Mouse (Mus musculus) embryo, embryonic 10.5 days (tissue): ENCODE data around the gene Zfp213.
A peak's percentile ranks its signal among the peaks of the same experiment; 100 is the strongest.

ENCODE experiments used
- DNase-seq: peaks from one replicate; pipeline ENCODE4 v3.0.0-alpha.2; 2015; ENCODE audit warnings: low spot score

Zfp213 gene

GRCm38 (mm10) chr17:23572059-23572458 is 8.0 kb upstream of the Zfp213 start:
- DNase-seq, result no peak

- no peak for DNase-seq
Observed at GRCm38 (mm10) chr17:23571084-23571483, 7.0 kb upstream of the Zfp213 start.

- peak; percentile 44 for DNase-seq
Observed at GRCm38 (mm10) chr17:23570017-23570416, 6.0 kb upstream of the Zfp213 start.

GRCm38 (mm10) chr17:23568370-23568769 is 4.3 kb upstream of the Zfp213 start:
- no peak for DNase-seq

GRCm38 (mm10) chr17:23566787-23567186 is 2.7 kb upstream of the Zfp213 start:
- no peak for DNase-seq

- no peak for DNase-seq
Observed at GRCm38 (mm10) chr17:23564368-23564715, 304 bp upstream of the Zfp213 start.

- DNase-seq, result peak; percentile 58
Observed at GRCm38 (mm10) chr17:23559767-23560166, 4.3 kb downstream of the Zfp213 start.

GRCm38 (mm10) chr17:23555243-23555916 is 8.7 kb downstream of the Zfp213 start:
- DNase-seq, result no peak

GRCm38 (mm10) chr17:23554321-23554720 is 9.7 kb downstream of the Zfp213 start:
- DNase-seq, result no peak

- DNase-seq, result no peak
Observed at GRCm38 (mm10) chr17:23553634-23554120, 10.4 kb downstream of the Zfp213 start.

- DNase-seq, result no peak
Observed at GRCm38 (mm10) chr17:23552896-23553633, 11.0 kb downstream of the Zfp213 start.

- DNase-seq, result no peak
Observed at GRCm38 (mm10) chr17:23551963-23552362, 12.1 kb downstream of the Zfp213 start.

- DNase-seq, result no peak
Observed at GRCm38 (mm10) chr17:23551416-23551815, 12.6 kb downstream of the Zfp213 start.

- peak; percentile 62 for DNase-seq
Observed at GRCm38 (mm10) chr17:23550856-23551255, 13.2 kb downstream of the Zfp213 start.

- DNase-seq, result peak; percentile 96
Observed at GRCm38 (mm10) chr17:23550188-23550791, 13.7 kb downstream of the Zfp213 start.

- DNase-seq, result peak; percentile 61
Observed at GRCm38 (mm10) chr17:23549441-23549840, 14.6 kb downstream of the Zfp213 start.

GRCm38 (mm10) chr17:23548615-23549014 is 15.4 kb downstream of the Zfp213 start:
- peak; percentile 97 for DNase-seq

- no peak for DNase-seq
Observed at GRCm38 (mm10) chr17:23547681-23548443, 16.2 kb downstream of the Zfp213 start.

- DNase-seq, result peak; percentile 97
Observed at GRCm38 (mm10) chr17:23546702-23547505, 17.1 kb downstream of the Zfp213 start.

GRCm38 (mm10) chr17:23546333-23546701 is 17.7 kb downstream of the Zfp213 start:
- peak; percentile 96 for DNase-seq

- DNase-seq, result no peak
Observed at GRCm38 (mm10) chr17:23545841-23546240, 18.2 kb downstream of the Zfp213 start.
